Mouse (Mus musculus) heart, adult 11 months (tissue): ENCODE measurements around the gene Reep1.
"Not testable (repeated sequence)": the region's sequence is repeated elsewhere in the genome, so short reads cannot be mapped to it uniquely, and the experiment has no call there.

Experiments
- DNase-seq: peaks from one replicate; pipeline ENCODE4 v3.0.0; 2022

Gene Reep1

GRCm38 (mm10) chr6:71788348-71788747 is 81.0 kb downstream of the Reep1 start:
- no peak for DNase-seq

GRCm38 (mm10) chr6:71791771-71792170 is 84.4 kb downstream of the Reep1 start:
- no peak for DNase-seq

GRCm38 (mm10) chr6:71799391-71799790 is 92.0 kb downstream of the Reep1 start:
- DNase-seq = no peak

GRCm38 (mm10) chr6:71801011-71801713 is 93.8 kb downstream of the Reep1 start:
- DNase-seq = no peak

- DNase-seq = no peak
Observed at GRCm38 (mm10) chr6:71801714-71802094, 94.3 kb downstream of the Reep1 start.

- no peak for DNase-seq
Observed at GRCm38 (mm10) chr6:71803609-71804008, 96.2 kb downstream of the Reep1 start.

- no peak for DNase-seq
Observed at GRCm38 (mm10) chr6:71804061-71804829, 96.9 kb downstream of the Reep1 start.

- no peak for DNase-seq
Observed at GRCm38 (mm10) chr6:71806713-71807112, 99.4 kb downstream of the Reep1 start.

GRCm38 (mm10) chr6:71809890-71810289 is 102.5 kb downstream of the Reep1 start:
- no peak for DNase-seq

- no peak for DNase-seq
Observed at GRCm38 (mm10) chr6:71812820-71813219, 105.5 kb downstream of the Reep1 start.

- no peak for DNase-seq
Observed at GRCm38 (mm10) chr6:71819764-71820292, 112.5 kb downstream of the Reep1 start.

GRCm38 (mm10) chr6:71823085-71823484 is 115.7 kb downstream of the Reep1 start:
- no peak for DNase-seq

GRCm38 (mm10) chr6:71823488-71823887 is 116.1 kb downstream of the Reep1 start:
- peak; percentile 99 for DNase-seq

- peak; percentile 70 for DNase-seq
Observed at GRCm38 (mm10) chr6:71823961-71824360, 116.6 kb downstream of the Reep1 start.

GRCm38 (mm10) chr6:71826869-71827268 is 119.5 kb downstream of the Reep1 start, which contains the start of gene Mrpl35:
TSS of gene Mrpl35 (minus strand) at chr6:71826969.
- DNase-seq = no peak

- peak; percentile 79 for DNase-seq
Observed at GRCm38 (mm10) chr6:71829768-71830167, 122.4 kb downstream of the Reep1 start.

GRCm38 (mm10) chr6:71830690-71831580 is 123.6 kb downstream of the Reep1 start, which contains the start of gene Immt:
TSS of gene Immt (plus strand) at chr6:71831331.
- DNase-seq = peak; percentile 100

- peak; percentile 100 for DNase-seq
Observed at GRCm38 (mm10) chr6:71831581-71831960, 124.2 kb downstream of the Reep1 start.

GRCm38 (mm10) chr6:71836811-71837210 is 129.4 kb downstream of the Reep1 start:
- DNase-seq = peak; percentile 57

- DNase-seq = no peak
Observed at GRCm38 (mm10) chr6:71839815-71840214, 132.5 kb downstream of the Reep1 start.

GRCm38 (mm10) chr6:71840597-71841290 is 133.4 kb downstream of the Reep1 start:
- no peak for DNase-seq

GRCm38 (mm10) chr6:71846906-71847305 is 139.5 kb downstream of the Reep1 start:
- DNase-seq = not testable (repeated sequence)
